Mouse (Mus musculus): ENCODE data around the gene E130308A19Rik. TPM values are rescaled to one million over a fixed set of nuclear protein-coding genes. Genes with fewer than 3 reads are reported as not detected.

Gene E130308A19Rik
- polyA plus RNA-seq, 1 experiment from 2014 or later = 64.7 TPM

- H3K4me3 ChIP-seq (ENCODE audit: low read depth, low read length) = no peak overlapping the region
- ATAC-seq (ENCODE audit: insufficient read depth, low FRiP score, low TSS enrichment) (no peak), DNase-seq (ENCODE audit: low spot score) (no peak)
- 92% methylated on average over 5 of the region's 5 CpGs for WGBS
- H3K4me2 ChIP-seq (ENCODE audit: low read depth) = no peak overlapping the region
- H3K36me3 ChIP-seq (ENCODE audit: control insufficient read depth, insufficient read depth, low read length) = no peaks in the 10 kb centered on the region
- H3K27ac ChIP-seq (ENCODE audit: low read depth, low read length) = no peak overlapping the region
- no peak overlapping the region for H3K9ac ChIP-seq (ENCODE audit: low read length)
- no peaks in the 10 kb centered on the region for H3K27me3 ChIP-seq (ENCODE audit: control insufficient read depth, insufficient read depth, low read length)
- no peaks in the 10 kb centered on the region for H3K4me1 ChIP-seq (ENCODE audit: control insufficient read depth, insufficient read depth, low read length)
- H3K9me3 ChIP-seq (ENCODE audit: control insufficient read depth, low read length) = no peaks in the 10 kb centered on the region
Observed at GRCm38 (mm10) chr4:59709321-59709720, 83.3 kb downstream of the E130308A19Rik start.

- Histone ChIP-seq H3K4me3 (ENCODE audit: low read depth, low read length) (no peak overlapping the region), H3K27ac (ENCODE audit: low read depth, low read length) (no peak overlapping the region), H3K9me3 (ENCODE audit: control insufficient read depth, low read length) (no peaks in the 10 kb centered on the region), H3K9ac (ENCODE audit: low read length) (no peak overlapping the region), H3K27me3 (ENCODE audit: control insufficient read depth, insufficient read depth, low read length) (no peaks in the 10 kb centered on the region), H3K36me3 (ENCODE audit: control insufficient read depth, insufficient read depth, low read length) (no peaks in the 10 kb centered on the region), H3K4me1 (ENCODE audit: control insufficient read depth, insufficient read depth, low read length) (peaks cover 5% of the 10 kb centered on the region; the same call in 1 of the 2 replicates), H3K4me2 (ENCODE audit: low read depth) (no peak overlapping the region)
- DNase-seq (ENCODE audit: low spot score) (peak; percentile 31), ATAC-seq (ENCODE audit: insufficient read depth, low FRiP score, low TSS enrichment) (peak; percentile 64)
- 52% methylated on average over 8 of the region's 8 CpGs for WGBS
Observed at GRCm38 (mm10) chr4:59710736-59711389, 84.9 kb downstream of the E130308A19Rik start.

- no peak for ATAC-seq (ENCODE audit: insufficient read depth, low FRiP score, low TSS enrichment)
- Histone ChIP-seq H3K4me2 (ENCODE audit: low read depth) (no peak overlapping the region), H3K4me1 (ENCODE audit: control insufficient read depth, insufficient read depth, low read length) (peaks cover 5% of the 10 kb centered on the region; the same call in 1 of the 2 replicates), H3K27me3 (ENCODE audit: control insufficient read depth, insufficient read depth, low read length) (no peaks in the 10 kb centered on the region), H3K27ac (ENCODE audit: low read depth, low read length) (no peak overlapping the region), H3K36me3 (ENCODE audit: control insufficient read depth, insufficient read depth, low read length) (no peaks in the 10 kb centered on the region), H3K9ac (ENCODE audit: low read length) (no peak overlapping the region), H3K4me3 (ENCODE audit: low read depth, low read length) (no peak overlapping the region), H3K9me3 (ENCODE audit: control insufficient read depth, low read length) (no peaks in the 10 kb centered on the region)
- no peak for DNase-seq (ENCODE audit: low spot score)
- WGBS = 61% methylated on average over 6 of the region's 6 CpGs
Observed at GRCm38 (mm10) chr4:59712451-59712850, 86.4 kb downstream of the E130308A19Rik start.

- 40% methylated on average over 2 of the region's 2 CpGs for WGBS
- Histone ChIP-seq H3K4me2 (ENCODE audit: low read depth) (no peak overlapping the region), H3K36me3 (ENCODE audit: control insufficient read depth, insufficient read depth, low read length) (no peaks in the 10 kb centered on the region), H3K4me3 (ENCODE audit: low read depth, low read length) (no peak overlapping the region), H3K27ac (ENCODE audit: low read depth, low read length) (no peak overlapping the region), H3K9me3 (ENCODE audit: control insufficient read depth, low read length) (no peaks in the 10 kb centered on the region), H3K9ac (ENCODE audit: low read length) (no peak overlapping the region), H3K27me3 (ENCODE audit: control insufficient read depth, insufficient read depth, low read length) (no peaks in the 10 kb centered on the region), H3K4me1 (ENCODE audit: control insufficient read depth, insufficient read depth, low read length) (peaks cover 5% of the 10 kb centered on the region; the same call in 1 of the 2 replicates)
- DNase-seq (ENCODE audit: low spot score) (no peak), ATAC-seq (ENCODE audit: insufficient read depth, low FRiP score, low TSS enrichment) (no peak)
Observed at GRCm38 (mm10) chr4:59712955-59713354, 86.9 kb downstream of the E130308A19Rik start.

GRCm38 (mm10) chr4:59714472-59714871, 88.5 kb downstream of the E130308A19Rik start:
- H3K4me1 ChIP-seq (ENCODE audit: control insufficient read depth, insufficient read depth, low read length) = peaks cover 11% of the 10 kb centered on the region
- H3K36me3 ChIP-seq (ENCODE audit: control insufficient read depth, insufficient read depth, low read length) = no peaks in the 10 kb centered on the region
- no peak overlapping the region for H3K4me2 ChIP-seq (ENCODE audit: low read depth)
- no peak overlapping the region for H3K4me3 ChIP-seq (ENCODE audit: low read depth, low read length)
- no peak for DNase-seq (ENCODE audit: low spot score)
- H3K27me3 ChIP-seq (ENCODE audit: control insufficient read depth, insufficient read depth, low read length) = no peaks in the 10 kb centered on the region
- H3K9me3 ChIP-seq (ENCODE audit: control insufficient read depth, low read length) = no peaks in the 10 kb centered on the region
- no peak for ATAC-seq (ENCODE audit: insufficient read depth, low FRiP score, low TSS enrichment)
- no peak overlapping the region for H3K27ac ChIP-seq (ENCODE audit: low read depth, low read length)
- WGBS = 82% methylated on average over 6 of the region's 6 CpGs
- no peak overlapping the region for H3K9ac ChIP-seq (ENCODE audit: low read length)

- H3K27me3 ChIP-seq (ENCODE audit: control insufficient read depth, insufficient read depth, low read length) = no peaks in the 10 kb centered on the region
- H3K4me2 ChIP-seq (ENCODE audit: low read depth) = no peak overlapping the region
- ATAC-seq (ENCODE audit: insufficient read depth, low FRiP score, low TSS enrichment) (no peak), DNase-seq (ENCODE audit: low spot score) (no peak)
- WGBS = 76% methylated on average over 7 of the region's 7 CpGs
- no peak overlapping the region for H3K4me3 ChIP-seq (ENCODE audit: low read depth, low read length)
- peaks cover 16% of the 10 kb centered on the region for H3K4me1 ChIP-seq (ENCODE audit: control insufficient read depth, insufficient read depth, low read length)
- no peak overlapping the region for H3K27ac ChIP-seq (ENCODE audit: low read depth, low read length)
- no peak overlapping the region for H3K9ac ChIP-seq (ENCODE audit: low read length)
- no peaks in the 10 kb centered on the region for H3K9me3 ChIP-seq (ENCODE audit: control insufficient read depth, low read length)
- H3K36me3 ChIP-seq (ENCODE audit: control insufficient read depth, insufficient read depth, low read length) = peaks cover 1% of the 10 kb centered on the region
Observed at GRCm38 (mm10) chr4:59714926-59715325, 88.9 kb downstream of the E130308A19Rik start.

- ATAC-seq (ENCODE audit: insufficient read depth, low FRiP score, low TSS enrichment) = no peak
- H3K4me3 ChIP-seq (ENCODE audit: low read depth, low read length) = no peak overlapping the region
- no peaks in the 10 kb centered on the region for H3K27me3 ChIP-seq (ENCODE audit: control insufficient read depth, insufficient read depth, low read length)
- no peak overlapping the region for H3K27ac ChIP-seq (ENCODE audit: low read depth, low read length)
- peaks cover 17% of the 10 kb centered on the region for H3K4me1 ChIP-seq (ENCODE audit: control insufficient read depth, insufficient read depth, low read length)
- no peak for DNase-seq (ENCODE audit: low spot score)
- no peak overlapping the region for H3K9ac ChIP-seq (ENCODE audit: low read length)
- 83% methylated on average over 3 of the region's 3 CpGs for WGBS
- H3K36me3 ChIP-seq (ENCODE audit: control insufficient read depth, insufficient read depth, low read length) = peaks cover 2% of the 10 kb centered on the region
- H3K4me2 ChIP-seq (ENCODE audit: low read depth) = no peak overlapping the region
- no peaks in the 10 kb centered on the region for H3K9me3 ChIP-seq (ENCODE audit: control insufficient read depth, low read length)
Observed at GRCm38 (mm10) chr4:59715531-59715930, 89.5 kb downstream of the E130308A19Rik start.

- H3K9me3 ChIP-seq (ENCODE audit: control insufficient read depth, low read length) = no peaks in the 10 kb centered on the region
- peaks cover 2% of the 10 kb centered on the region for H3K36me3 ChIP-seq (ENCODE audit: control insufficient read depth, insufficient read depth, low read length)
- no peak overlapping the region for H3K27ac ChIP-seq (ENCODE audit: low read depth, low read length)
- H3K9ac ChIP-seq (ENCODE audit: low read length) = no peak overlapping the region
- H3K4me2 ChIP-seq (ENCODE audit: low read depth) = no peak overlapping the region
- no peak for ATAC-seq (ENCODE audit: insufficient read depth, low FRiP score, low TSS enrichment)
- H3K27me3 ChIP-seq (ENCODE audit: control insufficient read depth, insufficient read depth, low read length) = no peaks in the 10 kb centered on the region
- H3K4me3 ChIP-seq (ENCODE audit: low read depth, low read length) = no peak overlapping the region
- DNase-seq (ENCODE audit: low spot score) = no peak
- H3K4me1 ChIP-seq (ENCODE audit: control insufficient read depth, insufficient read depth, low read length) = peaks cover 17% of the 10 kb centered on the region
- WGBS = 85% methylated on average over 4 of the region's 4 CpGs
Observed at GRCm38 (mm10) chr4:59717349-59717748, 91.3 kb downstream of the E130308A19Rik start.

- H3K9ac ChIP-seq (ENCODE audit: low read length) = no peak overlapping the region
- H3K4me1 ChIP-seq (ENCODE audit: control insufficient read depth, insufficient read depth, low read length) = peaks cover 17% of the 10 kb centered on the region
- no peaks in the 10 kb centered on the region for H3K9me3 ChIP-seq (ENCODE audit: control insufficient read depth, low read length)
- H3K27me3 ChIP-seq (ENCODE audit: control insufficient read depth, insufficient read depth, low read length) = no peaks in the 10 kb centered on the region
- H3K27ac ChIP-seq (ENCODE audit: low read depth, low read length) = no peak overlapping the region
- peaks cover 2% of the 10 kb centered on the region for H3K36me3 ChIP-seq (ENCODE audit: control insufficient read depth, insufficient read depth, low read length)
- no peak overlapping the region for H3K4me3 ChIP-seq (ENCODE audit: low read depth, low read length)
- DNase-seq (ENCODE audit: low spot score) (no peak), ATAC-seq (ENCODE audit: insufficient read depth, low FRiP score, low TSS enrichment) (no peak)
- no peak overlapping the region for H3K4me2 ChIP-seq (ENCODE audit: low read depth)
- 47% methylated on average over 8 of the region's 8 CpGs for WGBS
Observed at GRCm38 (mm10) chr4:59718542-59718941, 92.5 kb downstream of the E130308A19Rik start.

Measured in neural tube, embryonic 11.5 days (tissue).